Mouse (Mus musculus) ZHBTc4 (cell line): ENCODE results near the gene Pde4c.
A peak's percentile ranks its signal among the peaks of the same experiment; 100 is the strongest.

Experiments used
- DNase-seq: peaks from one replicate; pipeline ENCODE4 v3.0.0-alpha.2; 2011; ENCODE audit warnings: low read depth, low spot score

Pde4c gene

GRCm38 (mm10) chr8:70723486-70724210, at the start of gene Pde4c:
Pde4c (plus strand) TSS chr8:70723720.
- DNase-seq = no peak

GRCm38 (mm10) chr8:70674109-70674508, 49.4 kb upstream of the Pde4c start:
- no peak for DNase-seq

GRCm38 (mm10) chr8:70674716-70675115, 48.8 kb upstream of the Pde4c start:
- DNase-seq = peak; percentile 47

- no peak for DNase-seq
Measured at GRCm38 (mm10) chr8:70675336-70675735, 48.2 kb upstream of the Pde4c start.

DNA sequence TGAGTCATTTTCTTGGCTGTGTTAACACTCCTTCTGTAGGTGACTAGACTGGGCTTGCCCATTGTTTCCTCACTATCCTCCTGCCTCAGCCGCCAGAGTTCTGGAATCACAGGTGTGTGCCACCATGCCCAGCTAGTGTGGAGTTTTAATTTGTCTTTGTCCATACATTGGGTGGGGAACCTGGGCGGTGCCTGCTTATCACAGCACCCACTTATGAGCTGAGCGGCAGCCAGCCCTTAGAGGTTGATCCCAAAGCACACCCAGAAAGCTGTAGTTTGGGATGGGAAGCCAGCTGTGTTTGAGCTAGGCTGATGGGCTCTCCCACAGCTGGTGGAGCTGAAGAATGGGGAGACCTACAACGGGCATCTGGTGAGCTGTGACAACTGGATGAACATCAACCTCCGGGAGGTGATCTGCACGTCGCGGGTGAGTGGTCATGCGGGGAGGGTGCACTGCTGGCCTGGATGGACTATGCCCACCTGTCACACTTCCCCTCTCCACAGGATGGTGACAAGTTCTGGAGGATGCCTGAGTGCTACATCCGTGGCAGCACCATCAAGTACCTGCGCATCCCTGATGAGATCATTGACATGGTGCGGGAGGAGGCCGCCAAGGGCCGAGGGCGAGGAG, 46.0 kb upstream of the Pde4c start:
- DNase-seq = no peak

DNA sequence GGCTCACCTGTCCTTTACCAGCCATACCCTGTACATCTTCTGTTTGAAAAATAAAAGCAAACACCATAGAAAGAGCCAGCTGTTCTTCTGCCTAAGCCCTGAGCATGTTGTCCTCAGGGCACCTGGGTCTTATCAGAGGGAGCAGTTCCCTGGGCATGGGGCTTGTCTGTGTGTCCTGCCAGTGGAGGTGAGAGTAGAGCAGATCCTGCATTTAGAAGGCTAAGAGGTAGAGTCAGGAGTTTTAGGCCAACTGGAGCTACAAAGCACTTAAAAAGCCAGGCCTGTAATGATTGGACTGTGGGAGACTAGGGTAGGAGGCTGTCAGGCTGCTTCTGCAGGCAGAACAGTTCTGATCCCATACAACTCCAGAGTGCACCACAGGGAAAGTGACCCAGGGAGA, 44.8 kb upstream of the Pde4c start:
- DNase-seq = no peak

DNA sequence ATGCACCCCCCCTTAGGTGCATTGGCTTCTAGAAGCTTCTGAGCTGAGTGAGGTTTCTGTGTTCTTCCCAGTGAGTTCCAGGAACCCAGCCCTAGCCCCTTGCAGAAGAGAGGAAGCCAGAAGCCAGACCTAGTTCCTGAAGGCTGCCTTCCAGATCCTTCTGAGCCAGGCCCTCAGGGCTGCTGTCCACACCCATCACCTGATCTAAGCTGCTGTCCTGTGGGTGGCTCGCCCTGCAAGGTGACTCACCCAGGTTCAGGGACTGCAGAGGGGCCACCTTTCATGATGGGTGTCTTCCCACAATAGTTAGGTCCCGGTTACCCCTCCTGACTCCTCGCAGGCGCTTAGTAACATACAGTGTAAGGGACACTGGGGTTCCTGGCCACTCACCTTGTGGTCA, 44.1 kb upstream of the Pde4c start:
- no peak for DNase-seq

DNA sequence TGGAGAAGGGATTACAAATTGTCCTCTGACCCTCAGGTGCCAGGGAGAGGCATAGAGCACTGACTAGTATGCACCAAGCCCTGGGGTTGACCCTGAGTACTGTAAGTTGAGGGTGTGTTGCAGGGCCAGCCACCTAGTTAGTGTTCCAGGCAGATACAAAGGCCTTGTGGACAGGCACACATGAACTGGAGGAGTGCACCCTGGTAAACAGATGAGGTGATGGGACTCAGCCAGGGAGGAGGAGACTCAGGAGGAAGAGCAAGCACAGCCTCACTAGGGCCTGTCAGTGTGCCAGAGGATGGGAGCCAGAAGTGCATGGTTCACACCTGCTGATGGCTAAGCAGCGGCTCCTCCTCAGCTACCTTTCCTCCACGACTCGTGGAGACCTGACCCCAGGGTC, 43.5 kb upstream of the Pde4c start:
- no peak for DNase-seq

- DNase-seq = no peak
Measured at GRCm38 (mm10) chr8:70681410-70681809, 42.1 kb upstream of the Pde4c start.

GRCm38 (mm10) chr8:70682193-70682592, 41.3 kb upstream of the Pde4c start:
- peak; percentile 82 for DNase-seq

DNA sequence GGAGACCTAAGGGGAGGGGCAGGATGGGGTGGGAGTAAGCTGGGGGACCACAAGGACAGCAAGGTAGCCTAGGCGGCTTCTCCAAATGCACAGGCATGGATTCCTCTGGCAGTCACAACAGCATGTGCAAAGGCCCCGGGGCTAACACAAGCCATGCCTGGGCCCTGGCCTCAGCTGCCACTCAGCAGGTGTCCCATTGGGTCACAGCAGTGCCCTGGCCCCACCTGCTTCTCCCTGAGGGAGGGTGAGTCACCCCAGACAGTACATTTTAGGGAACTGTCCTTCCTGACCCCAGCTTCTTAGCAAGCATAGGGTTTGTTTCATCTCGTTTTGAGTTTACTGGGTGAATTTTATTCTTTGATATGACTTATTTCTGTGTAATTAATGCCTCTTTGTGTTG, 40.8 kb upstream of the Pde4c start:
- DNase-seq = no peak

DNA sequence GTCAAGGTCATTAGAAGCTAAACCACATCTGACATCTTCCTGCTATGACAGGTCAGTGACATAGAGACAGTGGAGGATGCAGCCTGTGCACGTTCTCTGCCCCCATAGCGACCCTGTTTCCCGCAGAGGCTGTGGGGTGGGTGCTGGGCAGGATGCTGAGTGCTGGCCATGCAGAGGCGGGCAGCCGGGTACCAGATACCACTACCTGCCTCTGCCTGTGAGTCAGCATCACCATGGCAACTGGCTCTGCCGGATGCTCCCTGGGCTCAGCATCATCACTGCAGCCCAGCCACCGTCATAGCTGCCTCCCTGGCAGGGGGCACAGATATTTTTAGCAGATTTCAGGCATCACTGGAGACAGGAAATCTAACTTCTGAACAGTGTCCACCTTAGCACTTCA, 39.2 kb upstream of the Pde4c start:
- no peak for DNase-seq

GRCm38 (mm10) chr8:70687576-70687975, 35.9 kb upstream of the Pde4c start:
- DNase-seq = no peak

- DNase-seq = no peak
Measured at GRCm38 (mm10) chr8:70688136-70688535, 35.4 kb upstream of the Pde4c start.

DNA sequence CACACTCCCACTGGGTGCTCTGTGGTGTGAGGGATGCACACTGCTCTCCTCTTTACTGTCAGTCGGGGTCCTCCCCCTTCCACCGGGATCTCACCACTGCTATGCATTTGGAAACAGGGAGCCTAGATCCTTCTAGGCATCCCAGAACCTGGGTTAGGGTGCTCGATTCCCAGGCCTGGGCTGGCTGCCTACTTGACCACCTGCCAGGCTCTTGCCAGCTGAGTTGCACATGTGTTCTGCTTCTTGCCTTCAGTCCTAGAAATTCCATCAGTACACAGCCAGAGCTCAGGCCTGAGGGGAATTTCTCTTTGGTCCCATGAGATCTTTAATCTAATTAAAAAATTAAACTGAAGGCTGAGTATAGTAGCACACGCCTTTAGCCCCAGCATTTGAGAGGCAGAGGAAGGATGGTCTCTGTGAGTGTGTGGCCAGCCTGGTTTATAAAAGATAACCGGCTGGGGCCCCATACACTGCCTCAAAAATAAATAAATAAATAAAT, 33.6 kb upstream of the Pde4c start:
- DNase-seq = no peak

DNA sequence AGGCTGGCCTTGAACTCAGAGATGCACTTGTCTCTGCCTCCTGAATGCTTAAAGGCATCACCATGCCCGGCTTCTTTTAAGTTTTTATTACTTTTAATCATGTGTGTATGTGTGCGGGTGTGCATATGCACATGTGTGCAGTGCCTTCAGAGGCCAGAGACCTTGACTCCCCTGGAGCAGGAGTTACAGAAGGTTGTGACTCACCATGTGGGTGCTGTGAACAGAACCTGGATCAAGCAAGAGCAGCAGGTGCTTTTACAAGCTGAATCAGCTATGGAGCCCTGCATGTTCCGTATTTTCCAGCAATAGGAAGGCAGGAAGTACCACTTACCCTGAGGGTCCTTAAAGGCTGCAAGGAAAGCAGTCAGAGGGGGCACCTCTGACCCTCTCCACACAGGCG, 32.3 kb upstream of the Pde4c start:
- no peak for DNase-seq

DNA sequence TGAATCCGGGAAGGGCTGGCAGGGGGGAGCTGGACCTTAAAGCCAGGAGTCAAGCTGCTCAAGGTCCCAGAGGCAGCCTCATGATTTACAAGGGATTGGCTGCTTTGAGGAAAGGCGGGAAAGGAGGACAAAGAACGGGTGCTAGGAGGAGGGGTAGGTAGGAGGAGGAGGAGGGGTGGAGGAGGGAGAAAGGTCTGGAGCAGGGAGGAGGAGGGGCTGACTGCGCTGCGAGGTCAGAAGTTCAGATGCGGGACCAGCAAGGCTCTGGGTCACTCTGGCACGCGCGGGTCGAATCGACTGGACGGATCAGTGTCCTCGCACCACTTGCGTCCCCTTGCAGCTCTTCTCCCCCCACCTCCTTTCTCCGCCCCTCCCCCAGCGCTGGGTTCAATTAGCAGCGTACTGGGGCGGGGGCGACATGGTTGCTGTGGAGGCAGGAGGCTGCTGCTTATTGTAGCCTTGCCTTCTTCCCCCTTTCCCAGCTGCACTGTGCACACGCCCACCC, 31.7 kb upstream of the Pde4c start:
- peak; percentile 88 for DNase-seq

DNA sequence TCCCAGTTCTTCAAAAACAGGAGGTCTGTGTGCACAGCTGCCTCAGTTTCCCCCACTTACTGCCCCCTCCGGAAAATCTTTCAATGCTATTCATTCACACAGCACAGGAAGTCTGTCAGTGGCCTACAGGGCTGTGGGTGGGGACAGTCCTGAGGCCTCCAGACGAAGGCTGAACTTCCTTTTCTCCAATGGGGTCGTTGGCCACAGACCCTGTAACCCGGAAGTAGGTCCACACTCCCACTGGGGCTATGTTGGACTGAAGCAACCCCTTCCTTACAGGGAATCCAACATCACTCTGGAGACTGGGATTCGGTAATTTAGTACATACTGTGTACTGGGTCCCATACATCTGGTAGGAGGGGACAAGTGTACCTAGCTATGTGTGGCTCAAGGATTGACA, 29.9 kb upstream of the Pde4c start:
- no peak for DNase-seq

DNA sequence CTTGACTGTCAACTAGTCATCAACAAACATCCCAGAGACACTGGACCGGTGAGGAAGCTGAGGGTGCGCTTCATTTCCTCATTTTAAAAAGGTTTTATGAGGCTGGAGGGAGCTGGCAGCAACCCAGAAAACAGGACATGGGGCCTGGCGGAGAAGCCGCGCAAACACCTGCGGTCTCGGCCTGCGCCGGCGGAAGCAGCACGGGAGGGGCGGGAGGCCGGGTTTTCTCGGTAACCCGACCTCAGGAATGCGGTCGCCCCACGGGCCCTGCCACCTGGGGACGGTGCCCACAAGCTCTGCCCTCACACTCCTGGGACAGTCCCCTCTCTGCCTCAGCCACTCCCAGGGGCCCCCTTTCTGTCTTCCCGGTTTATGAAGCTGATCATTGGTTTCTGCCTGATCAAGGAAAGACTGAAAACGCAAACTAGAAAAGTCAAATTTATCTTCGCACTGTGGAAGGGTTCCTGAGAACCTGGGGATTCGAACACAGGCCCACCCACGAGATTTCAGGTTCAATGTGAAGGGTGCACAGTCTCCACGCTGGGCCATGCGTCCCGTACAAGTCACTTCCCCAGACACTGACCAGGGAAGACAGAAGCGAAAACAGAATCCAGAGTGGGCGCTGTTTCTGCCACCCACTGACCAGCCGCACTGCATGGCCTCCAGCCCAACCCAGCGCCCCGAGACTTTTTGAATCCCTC, 28.1 kb upstream of the Pde4c start:
- peak; percentile 54 for DNase-seq

- DNase-seq = peak; percentile 93
Measured at GRCm38 (mm10) chr8:70696019-70696885, 27.3 kb upstream of the Pde4c start.

DNA sequence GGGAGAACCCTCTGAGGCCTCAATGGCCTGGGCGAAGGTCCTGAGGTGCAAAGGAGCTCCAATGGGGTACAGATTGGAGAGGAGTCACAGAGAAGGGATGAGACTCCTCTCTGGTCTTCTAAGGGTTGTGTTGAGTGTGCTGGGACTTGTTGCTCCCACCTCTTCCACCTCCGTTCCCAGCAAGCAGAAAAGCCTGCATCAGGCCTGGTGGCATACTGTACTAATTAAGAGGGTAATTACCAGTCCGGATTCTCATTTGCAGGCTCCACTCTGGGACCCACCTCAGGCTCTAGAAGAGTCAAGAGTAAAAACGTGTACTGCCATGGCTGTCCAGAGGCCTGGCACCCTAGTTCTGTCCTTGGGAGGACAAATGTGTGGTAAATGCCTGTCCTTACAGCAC, 26.6 kb upstream of the Pde4c start:
- no peak for DNase-seq
